Mouse (Mus musculus): Measurements from ENCODE around the gene Inpp4b.

The Inpp4b gene

DNA sequence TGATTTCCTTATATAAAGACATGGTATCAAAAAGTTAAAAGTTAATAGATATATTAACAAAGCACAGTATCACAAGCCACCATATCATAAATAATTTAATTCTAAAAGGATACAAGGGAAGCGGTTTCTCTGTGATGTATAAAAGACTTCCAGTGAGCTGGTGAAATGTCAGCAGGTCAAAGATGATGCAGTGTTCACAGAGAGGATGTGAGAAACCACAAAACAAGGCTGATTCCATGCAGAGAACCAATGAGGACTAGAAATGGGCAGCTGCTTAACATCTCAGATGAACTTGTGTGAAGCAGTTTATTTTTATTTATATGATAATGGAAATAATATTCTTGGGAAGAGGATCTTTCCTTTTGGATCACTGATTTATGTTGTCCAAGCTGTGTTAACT, 359.7 kb downstream of the Inpp4b start:
- in situ Hi-C loops (cut with MboI, MseI), result no loop called here

DNA sequence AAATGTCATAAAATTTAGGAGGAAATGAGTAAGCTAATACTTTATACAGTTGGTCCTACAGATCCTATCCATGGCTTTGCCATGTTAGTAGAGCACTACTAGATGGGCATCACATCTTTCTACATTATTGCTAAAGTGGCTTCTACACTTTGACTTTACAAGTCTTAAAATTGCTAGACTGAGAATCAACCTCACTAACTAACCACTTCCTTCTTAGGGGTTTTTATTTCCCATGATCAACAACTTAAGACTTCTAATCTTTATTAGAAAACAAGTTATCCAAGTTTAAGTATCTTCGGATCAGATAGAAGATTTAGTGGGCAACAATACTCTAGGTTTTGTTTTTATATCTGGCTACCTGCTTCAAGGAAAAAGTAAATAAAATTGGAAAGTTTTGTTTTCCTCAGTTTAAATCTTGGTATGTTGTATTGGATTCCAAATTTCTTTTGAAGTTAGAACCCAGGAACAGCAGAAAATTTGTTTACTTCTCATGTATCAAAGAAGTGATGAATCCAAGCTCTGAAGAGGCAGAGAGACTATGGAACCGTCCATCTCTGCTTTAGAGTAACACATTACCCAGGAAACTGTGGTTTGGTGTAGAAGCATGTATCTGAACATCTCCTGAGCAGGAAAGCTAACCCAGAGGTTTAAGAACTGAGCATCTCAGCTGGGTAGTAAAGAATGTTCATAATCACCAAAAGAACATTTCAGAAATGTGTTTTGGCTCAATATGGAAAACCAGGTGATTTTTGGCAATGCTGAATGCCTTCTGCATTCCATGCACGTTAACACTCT, 361.4 kb downstream of the Inpp4b start:
- in situ Hi-C loops (cut with MboI, MseI), result no loop called here

DNA sequence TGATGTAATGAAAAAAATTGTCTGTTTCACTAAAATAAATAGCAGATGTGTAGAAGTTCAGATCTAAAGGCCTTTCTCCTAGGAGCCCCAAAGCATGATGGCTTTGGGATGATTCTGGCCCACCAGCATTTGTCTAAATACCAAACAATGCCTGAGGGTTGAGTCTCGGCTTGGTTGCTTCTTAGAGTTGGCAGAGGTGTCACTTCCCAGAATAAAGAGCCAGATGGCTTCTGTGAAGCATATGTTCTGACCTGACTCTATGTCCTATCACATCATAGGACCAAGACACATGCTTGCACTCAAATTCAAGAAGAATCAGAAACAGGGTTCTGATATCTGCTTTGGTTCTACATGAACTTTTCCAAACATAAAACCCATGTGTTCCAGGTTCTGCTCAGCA, 365.1 kb downstream of the Inpp4b start:
- in situ Hi-C loops (cut with MboI, MseI), result no loop called here

DNA sequence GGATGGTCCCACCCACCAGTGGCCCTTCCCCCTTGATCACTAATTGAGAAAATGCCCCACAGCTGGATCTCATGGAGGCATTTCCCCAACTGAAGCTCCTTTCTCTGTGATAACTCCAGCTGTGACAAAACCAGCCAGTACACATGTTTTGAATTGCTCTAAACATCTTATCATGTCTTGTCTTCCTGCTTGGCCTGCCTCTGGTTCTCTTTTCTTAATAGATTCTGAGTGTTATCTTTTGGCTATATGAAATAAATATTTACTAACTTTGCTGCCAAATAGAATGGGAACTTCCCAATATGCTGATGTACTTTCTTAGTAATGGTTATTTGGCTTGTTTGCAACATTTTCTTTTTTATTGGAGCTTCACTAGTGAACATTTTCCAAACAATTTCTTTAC, 389.0 kb downstream of the Inpp4b start:
- in situ Hi-C loops (cut with MboI, MseI), result loop anchor here (5.0 kb wide), 1 partner anchor 36 kb away; no protein-coding TSS in a partner anchor

DNA sequence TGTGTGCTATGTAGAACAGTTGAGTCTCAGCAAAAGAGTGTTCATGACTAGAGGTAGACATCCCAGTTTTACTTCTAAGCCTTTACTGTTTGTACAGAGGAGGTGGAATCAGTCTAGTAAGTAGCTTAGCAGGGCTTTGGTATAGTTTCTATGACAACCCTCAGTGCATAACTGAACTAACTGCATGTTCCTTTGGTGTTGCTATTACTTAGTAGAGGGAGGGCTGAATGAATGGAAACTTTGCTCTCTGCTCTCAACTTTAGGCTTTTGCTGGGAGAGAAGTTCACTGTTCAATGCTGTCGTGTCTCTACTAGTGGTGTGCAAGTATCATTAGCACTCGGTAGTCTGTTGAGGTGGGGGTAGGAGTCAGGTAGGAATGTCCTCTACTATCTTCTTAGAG, 393.3 kb downstream of the Inpp4b start:
- in situ Hi-C loops (cut with MboI, MseI), result no loop called here

DNA sequence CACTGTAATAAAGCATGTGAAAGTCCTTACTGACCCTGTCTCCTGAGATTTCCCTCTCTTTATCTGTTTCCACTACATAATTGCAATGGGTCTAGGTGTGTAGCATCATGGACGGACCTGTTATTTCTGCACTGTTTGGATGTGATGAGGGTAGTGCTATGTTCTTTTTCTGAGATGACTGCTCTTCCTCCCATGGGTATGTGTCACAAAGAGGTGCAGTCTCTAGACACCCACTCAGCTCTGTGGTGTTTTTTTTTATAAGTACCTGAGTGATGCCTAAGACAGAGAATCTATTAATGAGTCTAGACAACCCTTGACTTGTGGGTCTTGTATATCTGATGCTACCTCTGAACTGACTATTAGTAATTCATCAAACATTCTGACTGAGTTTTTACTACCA, 393.7 kb downstream of the Inpp4b start:
- in situ Hi-C loops (cut with MboI, MseI), result no loop called here

DNA sequence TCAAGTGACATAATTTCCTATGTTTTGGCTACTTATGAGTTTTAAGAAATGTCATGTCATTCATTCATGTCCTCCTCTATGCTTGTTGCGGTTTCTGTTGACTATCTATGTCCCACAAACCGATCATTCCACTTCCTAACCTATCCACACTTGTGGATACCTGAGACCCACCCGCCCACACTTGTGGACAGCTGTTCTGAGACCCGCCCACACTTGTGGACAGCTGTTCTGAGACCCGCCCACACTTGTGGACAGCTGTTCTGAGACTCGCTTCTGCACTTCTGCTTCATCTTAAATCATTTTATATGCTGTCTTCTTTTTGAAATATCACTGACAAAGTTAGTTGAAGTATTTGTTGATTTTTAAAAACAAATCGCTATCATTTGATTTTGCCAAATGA, 400.2 kb downstream of the Inpp4b start:
- in situ Hi-C loops (cut with MboI, MseI), result no loop called here

DNA sequence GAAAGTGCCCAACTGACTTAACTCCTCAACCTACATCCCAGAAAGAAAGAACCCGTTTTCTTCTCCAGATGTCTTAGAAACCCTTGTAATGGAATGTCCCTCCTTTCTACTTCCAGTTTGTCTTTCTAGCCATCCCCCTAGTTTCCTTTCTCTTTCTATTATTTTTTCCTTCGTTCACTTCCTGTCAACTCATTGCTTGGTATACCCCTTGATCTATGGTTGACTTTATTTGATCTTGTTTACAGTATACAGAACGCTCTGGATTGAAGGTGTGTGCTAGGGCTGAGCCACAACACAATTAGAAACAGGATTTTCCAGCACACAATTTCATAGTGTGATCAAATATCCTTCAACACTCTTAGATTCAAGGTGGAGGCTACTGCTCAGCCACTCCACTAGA, 400.7 kb downstream of the Inpp4b start:
- in situ Hi-C loops (cut with MboI, MseI), result no loop called here

DNA sequence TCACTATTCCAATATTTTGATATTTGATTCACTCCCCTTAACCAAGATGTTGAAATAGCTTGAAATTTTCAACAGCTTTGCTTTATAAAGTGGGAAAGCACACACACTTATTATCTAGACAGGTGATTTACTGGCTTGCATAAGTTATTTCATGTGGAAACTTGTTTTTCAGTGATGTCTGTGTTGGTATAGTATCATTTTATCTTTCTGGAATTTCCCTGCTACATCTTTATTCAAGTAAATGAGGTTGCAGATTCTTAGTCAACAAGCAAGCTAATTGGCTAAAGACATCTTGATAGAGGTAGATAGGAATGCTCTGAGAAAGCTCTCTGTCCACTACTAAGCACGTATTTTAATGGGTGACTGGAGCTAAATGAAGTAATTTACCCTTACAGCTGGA, 403.1 kb downstream of the Inpp4b start:
- in situ Hi-C loops (cut with MboI, MseI), result no loop called here

DNA sequence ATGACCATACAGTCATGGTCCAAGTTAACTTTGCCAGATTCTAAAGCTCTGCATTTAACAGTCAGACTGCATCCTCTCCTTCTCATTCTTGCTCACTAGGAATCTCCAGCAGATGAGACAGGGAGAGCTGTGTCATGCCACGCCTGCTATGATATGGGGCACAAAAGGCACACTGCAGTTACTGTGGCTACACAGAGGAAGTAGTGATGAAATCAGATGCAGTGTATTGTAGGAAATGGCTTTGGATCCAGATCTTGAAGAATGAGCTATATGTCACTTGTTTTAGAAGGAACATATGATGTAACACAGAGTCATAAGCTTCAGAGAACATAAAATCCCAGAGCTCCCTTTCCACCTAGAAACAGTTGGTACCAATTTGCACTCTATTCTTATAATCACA, 408.8 kb downstream of the Inpp4b start:
- in situ Hi-C loops (cut with MboI, MseI), result loop anchor here (10.0 kb wide), 1 partner anchor 376 kb away; no protein-coding TSS in a partner anchor

DNA sequence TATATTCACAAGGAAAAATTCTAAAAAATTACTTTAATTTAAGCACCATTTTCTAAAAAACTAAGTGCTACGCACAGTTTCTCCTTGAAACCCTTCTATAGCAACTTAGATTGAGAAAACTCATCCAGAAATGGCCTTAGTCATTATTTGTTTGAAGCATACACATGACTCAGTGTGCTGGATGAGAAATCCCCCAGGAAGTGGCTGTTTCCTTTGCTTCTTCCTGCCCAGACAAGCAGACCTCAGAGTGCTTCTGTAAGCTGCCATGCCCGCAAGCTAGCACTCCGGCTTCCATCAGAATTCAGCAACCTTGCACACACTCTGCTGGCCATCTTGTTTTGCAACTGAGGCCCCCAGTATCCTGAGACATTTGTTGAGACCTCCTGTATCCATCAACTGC, 414.3 kb downstream of the Inpp4b start:
- in situ Hi-C loops (cut with MboI, MseI), result loop anchor here (5.0 to 10.0 kb wide), 2 partner anchors 134 to 382 kb away; no protein-coding TSS in a partner anchor

DNA sequence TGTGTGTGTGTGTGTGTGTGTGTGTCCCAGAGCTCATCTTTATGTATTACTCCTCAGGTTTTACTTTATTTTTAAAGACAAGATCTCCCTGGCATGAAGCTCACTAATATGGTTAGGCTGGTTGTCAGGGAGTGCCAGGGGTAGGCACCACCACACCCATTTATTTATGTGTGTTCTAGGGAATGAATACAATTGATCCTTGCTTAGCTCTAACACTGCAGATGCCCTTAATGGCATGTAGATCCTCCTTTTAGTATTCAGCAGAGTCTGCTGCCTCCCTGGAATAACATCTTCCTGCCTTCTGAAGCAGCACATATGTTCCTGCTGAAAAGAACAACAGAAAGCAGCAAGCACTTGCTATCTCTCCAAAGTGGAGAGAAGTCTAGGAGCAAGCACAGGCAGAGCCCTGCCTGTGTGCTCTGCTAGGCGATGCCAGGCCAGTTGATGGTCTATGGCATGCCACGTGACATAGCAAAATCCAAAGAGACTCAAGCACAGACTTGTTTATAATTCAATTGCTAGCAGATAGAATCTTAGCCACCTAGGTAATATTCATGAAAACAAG, 415.3 kb downstream of the Inpp4b start:
- in situ Hi-C loops (cut with MboI, MseI), result loop anchor here (5.0 to 10.0 kb wide), 2 partner anchors 135 to 383 kb away; no protein-coding TSS in a partner anchor

DNA sequence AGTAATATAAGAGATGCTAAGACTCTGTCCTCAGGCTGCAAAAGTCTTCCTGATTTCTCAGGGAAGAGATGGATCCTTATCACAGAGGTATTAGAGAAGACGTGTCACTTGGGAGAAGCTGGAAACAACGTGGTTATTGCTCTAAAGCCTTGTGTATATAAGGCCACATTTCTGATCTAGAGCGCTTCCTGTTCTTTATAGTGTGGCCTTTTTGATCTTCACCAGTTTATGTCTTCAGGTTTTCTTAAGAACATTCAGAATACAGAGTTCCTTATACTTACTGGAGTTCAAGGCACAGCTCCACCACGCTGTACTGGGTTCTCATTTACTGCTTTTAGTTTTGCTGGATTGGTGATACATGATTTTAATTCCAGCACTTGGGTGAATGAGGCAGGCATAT, 419.1 kb downstream of the Inpp4b start:
- in situ Hi-C loops (cut with MboI, MseI), result no loop called here

DNA sequence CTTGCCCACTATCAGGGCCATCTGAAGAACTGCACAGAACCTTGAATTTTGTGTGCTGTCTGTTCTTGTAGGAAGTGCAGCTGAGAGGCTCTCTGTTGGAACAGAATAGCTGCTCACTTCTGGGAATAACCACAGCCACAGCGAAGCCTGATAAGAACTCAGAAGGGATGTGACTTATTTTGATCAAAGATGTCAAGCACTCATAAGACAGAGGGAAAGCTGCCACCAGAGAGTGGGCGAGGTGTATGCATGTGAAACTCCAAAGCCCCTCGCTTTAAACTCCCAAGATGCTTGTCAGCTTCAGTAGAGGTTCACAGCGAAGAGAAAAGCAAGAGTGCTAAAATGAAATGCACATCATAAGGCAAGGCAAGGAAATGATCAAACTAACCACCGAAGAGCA, 423.7 kb downstream of the Inpp4b start:
- in situ Hi-C loops (cut with MboI, MseI), result loop anchor here (5.0 kb wide), 2 partner anchors 34 to 56 kb away; no protein-coding TSS in a partner anchor

DNA sequence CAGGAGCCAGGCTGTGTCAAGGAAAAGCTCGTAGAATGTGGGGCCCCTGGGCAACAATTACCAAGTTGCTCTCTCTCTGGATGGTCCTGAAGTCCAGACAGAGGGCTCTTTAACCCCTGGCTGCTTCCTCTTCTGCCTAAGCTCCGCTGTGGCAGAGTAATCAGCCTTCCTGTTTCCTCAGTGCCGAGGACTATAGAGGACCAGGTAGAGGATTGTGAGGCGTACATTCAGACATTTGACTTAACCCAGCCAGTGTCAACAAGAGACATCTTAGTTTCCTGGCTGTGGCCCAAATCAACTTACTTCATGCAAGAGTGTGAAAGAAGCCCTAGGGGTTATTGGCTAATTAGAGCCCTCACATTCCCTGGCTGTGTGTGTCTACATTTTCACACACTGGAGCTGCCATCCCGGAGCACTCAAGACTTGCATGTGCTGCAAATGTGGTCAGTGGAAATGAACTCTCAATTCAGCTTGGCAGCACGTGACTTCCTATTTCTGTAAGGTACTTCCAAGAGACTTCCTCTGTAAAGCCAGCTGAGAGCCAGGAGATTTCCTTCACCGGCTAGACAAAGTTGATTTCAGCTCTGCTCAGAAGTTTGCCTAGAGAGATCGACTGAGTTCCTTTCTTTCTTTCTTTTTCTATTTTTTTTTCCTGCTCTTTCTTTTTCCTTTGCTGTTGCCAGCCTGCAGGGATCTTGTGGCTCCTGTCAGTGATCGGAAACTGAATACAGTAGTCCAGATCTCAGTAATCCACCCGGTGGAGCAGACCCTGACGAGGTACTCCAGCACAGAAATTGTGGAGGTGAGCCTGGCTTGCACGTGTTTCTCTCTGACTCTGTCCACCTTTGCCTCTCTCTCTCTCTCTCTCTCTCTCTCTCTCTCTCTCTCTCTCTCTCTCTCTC, 425.3 kb downstream of the Inpp4b start:
- in situ Hi-C loops (cut with MboI, MseI), result loop anchor here (5.0 kb wide), 2 partner anchors 35 to 55 kb away; no protein-coding TSS in a partner anchor

DNA sequence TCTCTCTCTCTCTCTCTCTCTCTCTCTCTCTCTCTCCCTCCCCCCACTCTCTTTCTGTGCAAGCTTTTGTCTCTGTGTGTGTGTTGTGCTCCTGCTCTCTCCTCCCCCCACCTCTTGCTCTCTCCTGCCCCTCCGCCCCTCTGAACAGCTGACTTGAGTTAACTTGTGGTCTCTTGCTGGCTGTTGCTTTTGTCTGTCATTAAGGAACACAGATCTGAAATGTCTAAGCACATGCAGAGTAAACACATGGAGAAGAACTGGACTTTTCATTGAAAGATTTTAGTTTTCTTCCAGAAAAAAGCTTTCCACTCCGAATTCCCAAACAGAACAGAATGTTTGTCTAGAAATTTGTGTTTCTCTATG, 425.9 kb downstream of the Inpp4b start:
- in situ Hi-C loops (cut with MboI, MseI), result loop anchor here (5.0 kb wide), 2 partner anchors 36 to 54 kb away; no protein-coding TSS in a partner anchor

DNA sequence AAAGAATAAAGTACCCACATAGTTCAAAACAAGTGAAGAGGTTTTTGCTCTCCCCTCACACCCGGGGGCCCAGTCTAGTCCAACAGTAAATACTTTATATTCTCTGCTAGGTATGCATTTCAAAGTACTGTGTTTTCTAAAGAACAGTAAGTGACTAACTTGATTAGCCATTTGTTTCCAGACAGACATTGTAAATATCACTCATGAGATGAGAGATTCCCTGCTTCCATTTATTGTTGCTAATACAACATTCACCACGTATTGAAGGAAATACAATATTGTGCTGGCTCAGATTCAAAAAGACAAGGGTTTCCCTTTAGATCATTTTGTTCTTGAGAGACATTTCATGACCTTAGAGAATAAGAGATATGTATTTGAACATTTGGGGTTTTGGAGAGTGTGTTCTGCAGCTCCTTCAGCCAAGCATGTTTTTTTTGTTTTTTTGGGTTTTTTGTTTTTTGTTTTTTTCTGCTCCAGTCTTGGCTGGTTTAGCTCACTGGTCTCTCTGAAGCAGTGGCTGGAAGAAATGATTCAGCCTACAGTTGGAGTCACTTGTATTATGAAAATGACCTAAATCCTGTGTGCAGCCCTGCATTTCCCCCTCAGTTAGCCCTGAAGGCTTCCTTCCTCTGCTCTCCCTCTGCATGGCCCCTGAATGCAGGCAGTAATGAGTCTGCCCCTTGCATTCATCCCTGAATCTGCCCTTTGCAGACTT, 426.5 kb downstream of the Inpp4b start:
- in situ Hi-C loops (cut with MboI, MseI), result loop anchor here (5.0 kb wide), 2 partner anchors 37 to 53 kb away; no protein-coding TSS in a partner anchor

DNA sequence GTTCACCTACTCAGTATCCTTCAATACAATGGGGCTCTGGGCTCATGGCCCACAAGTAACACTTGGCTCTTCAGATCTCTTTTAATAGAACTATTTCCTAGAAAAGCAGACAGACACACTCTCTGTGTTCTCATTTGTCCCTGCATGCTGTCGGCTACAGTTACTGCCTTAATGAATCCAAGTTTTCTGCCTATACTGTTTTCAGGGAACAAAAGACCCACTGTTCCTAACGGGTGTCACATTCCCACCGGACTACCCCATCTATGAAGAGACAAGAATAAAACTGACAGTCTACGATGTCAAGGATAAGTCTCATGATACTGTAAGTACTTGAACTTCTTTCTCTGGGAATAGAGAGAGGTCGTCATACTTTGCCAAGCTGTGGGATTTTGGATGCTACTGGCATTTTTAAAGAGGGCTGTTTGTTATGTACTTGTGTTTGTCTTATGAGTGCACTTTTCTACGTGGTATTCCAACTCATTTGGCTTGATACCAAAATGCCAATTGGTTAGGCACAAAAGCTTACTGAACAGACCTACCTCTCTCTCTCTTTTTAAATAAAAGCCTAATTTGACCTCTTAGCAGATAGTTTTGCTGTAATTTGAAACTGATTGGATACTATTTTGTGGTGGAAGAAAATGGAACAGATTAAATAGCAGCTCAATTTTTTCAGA, 428.4 kb downstream of the Inpp4b start:
- in situ Hi-C loops (cut with MboI, MseI), result loop anchor here (5.0 kb wide), 1 partner anchor 273 kb away; no protein-coding TSS in a partner anchor

DNA sequence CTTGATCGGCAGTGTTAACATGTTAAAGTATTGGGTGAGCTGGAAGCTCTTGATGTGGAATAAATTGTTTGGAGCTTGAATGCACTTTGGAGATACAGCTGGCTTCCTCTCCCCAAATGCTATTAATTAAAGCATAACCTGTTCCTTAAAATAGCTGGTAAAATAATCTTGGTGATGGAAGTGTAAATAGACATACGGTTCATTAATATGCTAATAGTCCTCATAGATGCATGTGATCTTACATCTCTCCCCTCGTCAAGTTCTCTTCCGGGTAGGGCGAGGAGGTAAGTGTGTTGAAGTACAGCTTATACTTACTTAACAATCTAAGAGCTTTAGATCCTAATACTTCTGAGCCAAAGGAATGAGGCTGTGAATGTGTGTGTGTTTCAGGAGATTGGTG, 430.5 kb downstream of the Inpp4b start:
- in situ Hi-C loops (cut with MboI, MseI), result loop anchor here (5.0 kb wide), 1 partner anchor 276 kb away; no protein-coding TSS in a partner anchor

DNA sequence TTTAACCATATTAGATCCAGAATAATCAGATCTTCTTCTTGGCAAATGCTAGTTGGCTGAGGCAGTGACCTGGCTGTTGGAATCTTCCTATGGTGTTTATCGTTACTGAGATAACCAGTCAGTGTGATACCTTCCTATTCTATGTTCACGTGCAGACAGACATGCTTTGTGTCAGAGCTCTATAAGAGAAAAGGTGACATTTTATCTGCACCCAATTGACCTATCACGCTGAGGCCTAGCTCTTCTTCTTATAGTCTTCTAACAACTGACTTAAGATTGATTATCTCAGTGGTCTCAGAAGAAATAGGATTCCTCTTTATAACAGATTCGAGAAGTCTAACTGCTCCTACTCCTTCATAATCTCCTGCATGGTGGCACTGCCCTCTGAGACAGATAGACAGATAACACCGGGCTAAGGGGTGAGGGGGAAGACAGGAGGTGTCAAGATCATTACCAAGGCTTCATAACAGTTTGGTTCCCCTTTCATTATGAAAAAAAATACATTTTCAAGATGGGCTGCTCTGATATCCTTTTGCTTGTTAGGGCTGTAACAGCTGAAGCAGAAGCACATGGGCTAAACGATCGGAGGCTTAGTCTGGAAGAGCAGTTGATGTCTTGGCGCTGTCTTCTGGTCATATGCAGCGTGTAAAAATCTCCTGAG, 431.1 kb downstream of the Inpp4b start:
- in situ Hi-C loops (cut with MboI, MseI), result loop anchor here (5.0 kb wide), 1 partner anchor 276 kb away; no protein-coding TSS in a partner anchor
